Mouse (Mus musculus): Measurements from ENCODE around the gene Sdr9c7.

- no peak for TF ChIP-seq POLR2A (IDR thresholded peaks at IDR 0.05; ENCODE audit: control insufficient read depth in 1 of 2, insufficient read depth in 1 of 2, low read depth in 1 of 2, low read length in 2 of 2, poor library complexity in 1 of 2)
- TF ChIP-seq TBP (IDR thresholded peaks at IDR 0.05; ENCODE audit: low read depth, low read length): no peak
- no peak for TF ChIP-seq ZMIZ1 (IDR thresholded peaks at IDR 0.05; ENCODE audit: low read depth, low read length)
- TF ChIP-seq CTCF (IDR thresholded peaks at IDR 0.05 in 2 of 3, conservative IDR thresholded peaks at IDR 0.05 in 1 of 3; ENCODE audit: control insufficient read depth in 1 of 3, insufficient read depth in 1 of 3, low read depth in 2 of 3, low read length in 3 of 3, poor library complexity in 1 of 3, severe bottlenecking in 1 of 3): no peak
- TF ChIP-seq GABPA (IDR thresholded peaks at IDR 0.05; ENCODE audit: low read depth, low read length): no peak
- no peak for TF ChIP-seq CHD1 (IDR thresholded peaks at IDR 0.05; ENCODE audit: low read depth, low read length)
- TF ChIP-seq MEF2A (IDR thresholded peaks at IDR 0.05; ENCODE audit: extremely low read depth, insufficient replicate concordance, low read depth, low read length, poor library complexity, severe bottlenecking): no peak
- TF ChIP-seq E2F4 (IDR thresholded peaks at IDR 0.05; ENCODE audit: borderline replicate concordance, low read depth, low read length): no peak
- no peak for TF ChIP-seq EP300 (IDR thresholded peaks at IDR 0.05; ENCODE audit: low read depth in 1 of 2, low read length in 2 of 2)
- TF ChIP-seq TAL1 (IDR thresholded peaks at IDR 0.05; ENCODE audit: low read length): no peak
- TF ChIP-seq UBTF (IDR thresholded peaks at IDR 0.05; ENCODE audit: borderline replicate concordance, insufficient read depth, low read depth, low read length): no peak
- TF ChIP-seq RAD21 (IDR thresholded peaks at IDR 0.05; ENCODE audit: low read depth, low read length): no peak
- TF ChIP-seq ELF1 (IDR thresholded peaks at IDR 0.05; ENCODE audit: low read depth, low read length): no peak
Measured at GRCm38 (mm10) chr10:127915578-127915977, 17.3 kb downstream of the Sdr9c7 start.
